Mouse (Mus musculus): Measurements from ENCODE around the gene Ghrh. TPM values are rescaled to one million over a fixed set of nuclear protein-coding genes. Genes with fewer than 3 reads are reported as not detected.

The Ghrh gene
- total RNA-seq, 2 experiments from 2014 or later: not detected

- no peak for DNase-seq
Measured at GRCm38 (mm10) chr2:157349121-157349778, 1.9 kb upstream of the Ghrh start.

- DNase-seq: no peak
Measured at GRCm38 (mm10) chr2:157343337-157343736, 4.0 kb downstream of the Ghrh start.

- no peak for DNase-seq
Measured at GRCm38 (mm10) chr2:157342328-157342926, 4.9 kb downstream of the Ghrh start.

- DNase-seq: peak; percentile 81
Measured at GRCm38 (mm10) chr2:157341554-157342270, 5.6 kb downstream of the Ghrh start.

GRCm38 (mm10) chr2:157340221-157340741 is 7.0 kb downstream of the Ghrh start:
- no peak for DNase-seq

GRCm38 (mm10) chr2:157339532-157339931 is 7.8 kb downstream of the Ghrh start:
- DNase-seq: no peak

- DNase-seq: peak; percentile 84
Measured at GRCm38 (mm10) chr2:157338663-157339062, 8.6 kb downstream of the Ghrh start.

GRCm38 (mm10) chr2:157332059-157332458 is 15.2 kb downstream of the Ghrh start:
- DNase-seq: no peak

- no peak for DNase-seq
Measured at GRCm38 (mm10) chr2:157328570-157328969, 18.7 kb downstream of the Ghrh start.

- DNase-seq: no peak
Measured at GRCm38 (mm10) chr2:157328106-157328505, 19.2 kb downstream of the Ghrh start.

- DNase-seq: no peak
Measured at GRCm38 (mm10) chr2:157325238-157325637, 22.1 kb downstream of the Ghrh start.

- DNase-seq: peak; percentile 62
Measured at GRCm38 (mm10) chr2:157322029-157322766, 25.1 kb downstream of the Ghrh start.

- no peak for DNase-seq
Measured at GRCm38 (mm10) chr2:157320886-157321285, 26.4 kb downstream of the Ghrh start.

- no peak for DNase-seq
Measured at GRCm38 (mm10) chr2:157320135-157320534, 27.2 kb downstream of the Ghrh start.

- DNase-seq: no peak
Measured at GRCm38 (mm10) chr2:157317220-157317619, 30.1 kb downstream of the Ghrh start.

GRCm38 (mm10) chr2:157316358-157316933 is 30.9 kb downstream of the Ghrh start:
- no peak for DNase-seq

- DNase-seq: no peak
Measured at GRCm38 (mm10) chr2:157315486-157315885, 31.8 kb downstream of the Ghrh start.

- no peak for DNase-seq
Measured at GRCm38 (mm10) chr2:157314310-157314709, 33.0 kb downstream of the Ghrh start.

GRCm38 (mm10) chr2:157313718-157314117 is 33.6 kb downstream of the Ghrh start:
- no peak for DNase-seq

GRCm38 (mm10) chr2:157310963-157311637 is 36.2 kb downstream of the Ghrh start:
- no peak for DNase-seq

GRCm38 (mm10) chr2:157309611-157310010 is 37.7 kb downstream of the Ghrh start:
- DNase-seq: no peak

Measured in adrenal gland, postnatal 10 days (tissue).